Mouse (Mus musculus) neural tube, embryonic 15.5 days (tissue): Measurements from ENCODE around the gene Dusp3. TPM values are rescaled to one million over a fixed set of nuclear protein-coding genes. Genes with fewer than 3 reads are reported as not detected.

Experiments used
- ATAC-seq: fragments of 200-750 bp; cut with Nextera tagmentation; 2 replicates; pipeline ENCODE4 v1.8.0; 2017; ENCODE audit warnings: mild to moderate bottlenecking, moderate TSS enrichment, moderate library complexity; ENCODE audit not compliant: low FRiP score
- H3K27ac ChIP-seq: fragments of 300-500 bp; sonication (generic); replicated peaks from 2 replicates; pipeline ENCODE4 v1.5.1; 2015; ENCODE audit warnings: mild to moderate bottlenecking, inconsistent platforms
- H3K27me3 ChIP-seq: fragments of 300-500 bp; sonication (generic); replicated peaks from 2 replicates; pipeline ENCODE4 v1.6.1; 2015; ENCODE audit warnings: inconsistent platforms
- H3K36me3 ChIP-seq: fragments of 300-500 bp; sonication (generic); 2 replicates; pipeline ENCODE4 v1.6.1; 2015; ENCODE audit warnings: inconsistent platforms
- H3K4me1 ChIP-seq: fragments of 300-500 bp; sonication (generic); 2 replicates; pipeline ENCODE4 v1.6.1; 2015; ENCODE audit warnings: inconsistent platforms
- H3K4me2 ChIP-seq: fragments of 300-500 bp; sonication (generic); 2 replicates; pipeline ENCODE4 v1.6.1; 2015; ENCODE audit warnings: inconsistent platforms, mild to moderate bottlenecking, moderate library complexity
- H3K4me3 ChIP-seq: fragments of 300-500 bp; sonication (generic); replicated peaks from 2 replicates; pipeline ENCODE4 v1.5.1; 2015; ENCODE audit warnings: mild to moderate bottlenecking, inconsistent platforms
- H3K9ac ChIP-seq: fragments of 300-500 bp; sonication (generic); replicated peaks from 2 replicates; pipeline ENCODE4 v1.6.1; 2015; ENCODE audit warnings: mild to moderate bottlenecking, inconsistent platforms
- H3K9me3 ChIP-seq: fragments of 300-500 bp; sonication (generic); replicated peaks from 2 replicates; pipeline ENCODE4 v1.6.1; 2016; ENCODE audit warnings: inconsistent platforms
- WGBS: fragments of 180-500 bp; shearing (Covaris S2); methylation state at CpG from one replicate; pipeline ENCODE4 v1.1.7; 2015; ENCODE audit warnings: mixed read lengths; 5-methylcytosine and 5-hydroxymethylcytosine counted together
- polyA plus RNA-seq: library from polyadenylated mRNA; unstranded; fragments of >200 nt; fragmentation: Nextera tagmentation; extraction: Ambion mirVana; gene quantifications from 2 replicates; pipeline ENCODE4 v1.2.1, GENCODE M21; 2015

Gene Dusp3
- polyA plus RNA-seq, 1 experiment from 2014 or later: 28.9 TPM

- Histone ChIP-seq H3K27me3 (0 out of 2 replicates have a peak, but pooled peaks cover 7% of the 10 kb centered on the region), H3K27ac (no peak overlapping the region), H3K4me3 (no peak overlapping the region), H3K9me3 (no peaks in the 10 kb centered on the region), H3K9ac (no peak overlapping the region), H3K4me2 (no peak overlapping the region), H3K4me1 (peaks cover 7% of the 10 kb centered on the region), H3K36me3 (no peaks in the 10 kb centered on the region)
- no peak for ATAC-seq
- 95% methylated on average over 5 of the region's 5 CpGs for WGBS
Observed at GRCm38 (mm10) chr11:101972651-101973050, 14.2 kb downstream of the Dusp3 start.

- WGBS: 75% methylated on average over 3 of the region's 3 CpGs
Observed at GRCm38 (mm10) chr11:101972097-101972496, 14.7 kb downstream of the Dusp3 start.

GRCm38 (mm10) chr11:101971410-101971809 is 15.4 kb downstream of the Dusp3 start:
- H3K9ac ChIP-seq: no peak overlapping the region
- H3K36me3 ChIP-seq: no peaks in the 10 kb centered on the region
- H3K9me3 ChIP-seq: no peaks in the 10 kb centered on the region
- no peak overlapping the region for H3K4me3 ChIP-seq
- peaks cover 17% of the 10 kb centered on the region for H3K27me3 ChIP-seq
- WGBS: 61% methylated on average over 3 of the region's 3 CpGs
- no peak overlapping the region for H3K4me2 ChIP-seq
- no peak for ATAC-seq
- peaks cover 14% of the 10 kb centered on the region for H3K4me1 ChIP-seq
- no peak overlapping the region for H3K27ac ChIP-seq

More at GRCm38 (mm10) chr11:101972097-101972496, 14.7 kb downstream of the Dusp3 start:
- Histone ChIP-seq H3K4me2 (no peak overlapping the region), H3K4me1 (peaks cover 9% of the 10 kb centered on the region), H3K27ac (no peak overlapping the region), H3K9ac (no peak overlapping the region), H3K36me3 (no peaks in the 10 kb centered on the region), H3K27me3 (0 out of 2 replicates have a peak, but pooled peaks cover 13% of the 10 kb centered on the region), H3K4me3 (no peak overlapping the region), H3K9me3 (no peaks in the 10 kb centered on the region)
- no peak for ATAC-seq

- Histone ChIP-seq H3K27ac (no peak overlapping the region), H3K27me3 (peaks cover 33% of the 10 kb centered on the region), H3K4me1 (peaks cover 17% of the 10 kb centered on the region), H3K9me3 (no peaks in the 10 kb centered on the region), H3K4me2 (no peak overlapping the region), H3K36me3 (no peaks in the 10 kb centered on the region), H3K4me3 (no peak overlapping the region), H3K9ac (no peak overlapping the region)
- WGBS: 88% methylated on average over 13 of the region's 13 CpGs
- ATAC-seq: no peak
Observed at GRCm38 (mm10) chr11:101969835-101970234, 17.0 kb downstream of the Dusp3 start.

- Histone ChIP-seq H3K27me3 (peaks cover 43% of the 10 kb centered on the region), H3K4me3 (no peak overlapping the region), H3K9ac (no peak overlapping the region), H3K4me1 (peaks cover 27% of the 10 kb centered on the region), H3K27ac (no peak overlapping the region), H3K36me3 (no peaks in the 10 kb centered on the region), H3K9me3 (no peaks in the 10 kb centered on the region), H3K4me2 (no peak overlapping the region)
- ATAC-seq: peak; percentile 75; the same call in 1 of the 2 replicates
- 0% methylated on average over 5 of the region's 5 CpGs for WGBS
Observed at GRCm38 (mm10) chr11:101968791-101969190, 18.0 kb downstream of the Dusp3 start.

- Histone ChIP-seq H3K4me3 (no peak overlapping the region), H3K9ac (no peak overlapping the region), H3K27ac (no peak overlapping the region), H3K27me3 (peaks cover 48% of the 10 kb centered on the region), H3K9me3 (no peaks in the 10 kb centered on the region), H3K36me3 (no peaks in the 10 kb centered on the region), H3K4me1 (peaks cover 32% of the 10 kb centered on the region), H3K4me2 (no peak overlapping the region)
- 8% methylated on average over 7 of the region's 7 CpGs for WGBS
- 0 out of 2 replicates have a peak, but pooled peaks have one; percentile 18 for ATAC-seq
Observed at GRCm38 (mm10) chr11:101968311-101968710, 18.5 kb downstream of the Dusp3 start.

GRCm38 (mm10) chr11:101966965-101967614 is 19.7 kb downstream of the Dusp3 start, which contains the start of gene Sost:
Gene Sost, minus strand, starts transcription at chr11:101967015.
- Histone ChIP-seq H3K4me2 (no peak within 1 kb of the TSS), H3K4me1 (peaks cover 39% of the 10 kb centered on the region), H3K27me3 (peaks cover 59% of the 10 kb centered on the region), H3K36me3 (no peaks in the 10 kb centered on the region), H3K4me3 (no peak within 1 kb of the TSS), H3K9ac (no peak within 1 kb of the TSS), H3K9me3 (no peaks in the 10 kb centered on the region), H3K27ac (no peak within 1 kb of the TSS)
- WGBS: 22% methylated on average over 9 of the region's 10 CpGs
- ATAC-seq: no peak

GRCm38 (mm10) chr11:101965553-101965952 is 21.3 kb downstream of the Dusp3 start:
- Histone ChIP-seq H3K27me3 (peaks cover 74% of the 10 kb centered on the region), H3K9ac (no peak overlapping the region), H3K4me1 (peaks cover 39% of the 10 kb centered on the region), H3K36me3 (no peaks in the 10 kb centered on the region), H3K4me3 (no peak overlapping the region), H3K27ac (no peak overlapping the region), H3K9me3 (no peaks in the 10 kb centered on the region), H3K4me2 (no peak overlapping the region)
- no peak for ATAC-seq
- 0% methylated on average over 2 of the region's 2 CpGs for WGBS

GRCm38 (mm10) chr11:101964647-101965046 is 22.2 kb downstream of the Dusp3 start:
- WGBS: under 1% methylated on average over 8 of the region's 8 CpGs
- peaks cover 39% of the 10 kb centered on the region for H3K4me1 ChIP-seq
- peaks cover 80% of the 10 kb centered on the region for H3K27me3 ChIP-seq
- H3K4me2 ChIP-seq: peak overlapping the region; percentile 97
- H3K9me3 ChIP-seq: no peaks in the 10 kb centered on the region
- H3K4me3 ChIP-seq: peak overlapping the region; percentile 60; the same call in 1 of the 2 replicates
- H3K9ac ChIP-seq: no peak overlapping the region
- H3K27ac ChIP-seq: no peak overlapping the region
- no peak for ATAC-seq
- no peaks in the 10 kb centered on the region for H3K36me3 ChIP-seq

GRCm38 (mm10) chr11:101963473-101964291 is 23.1 kb downstream of the Dusp3 start:
- WGBS: under 1% methylated on average over 78 of the region's 78 CpGs
- Histone ChIP-seq H3K9ac (peak overlapping the region; percentile 62), H3K9me3 (no peaks in the 10 kb centered on the region), H3K36me3 (no peaks in the 10 kb centered on the region), H3K27ac (no peak overlapping the region), H3K27me3 (peaks cover 83% of the 10 kb centered on the region), H3K4me1 (peaks cover 38% of the 10 kb centered on the region), H3K4me3 (peak overlapping the region; percentile 60), H3K4me2 (peak overlapping the region; percentile 97)
- peak; percentile 39; the same call in 1 of the 2 replicates for ATAC-seq

GRCm38 (mm10) chr11:101963043-101963442 is 23.8 kb downstream of the Dusp3 start:
- Histone ChIP-seq H3K27ac (no peak overlapping the region), H3K9ac (no peak overlapping the region), H3K9me3 (no peaks in the 10 kb centered on the region), H3K4me1 (peaks cover 32% of the 10 kb centered on the region), H3K27me3 (peaks cover 79% of the 10 kb centered on the region), H3K36me3 (no peaks in the 10 kb centered on the region), H3K4me2 (peak overlapping the region; percentile 97), H3K4me3 (peak overlapping the region; percentile 60)
- no peak for ATAC-seq
- WGBS: 4% methylated on average over 11 of the region's 11 CpGs
